ENCODE assay signal across 9 mouse cellular contexts in genomic region chr9:21835258-21835912, GRCm38 (mm10). TPM values are rescaled to one million over a fixed set of nuclear protein-coding genes. Genes with fewer than 3 reads are reported as not detected.
DNase-seq lines count a peak whose midpoint lies in the region; ATAC-seq and TF ChIP-seq lines count a peak whose summit lies in the region.
"Had no signal": no experiment of that assay in that cellular context is flagged by ENCODE, and none has a peak within 500 bp of the region (broad histone marks: within the 10 kb centered on the region; RNA-seq: fewer than 3 reads in every experiment).

Gene Angptl8 (plus strand): TSS chr9:21835510.

- ATAC-seq in Patski = peak; percentile 55

- H3K27ac ChIP-seq in bone marrow, adult 2 months (ENCODE audit: control insufficient read depth, insufficient read depth, low read depth, low read length, poor library complexity) = peak within 1 kb of the TSS; percentile 36
- H3K27ac ChIP-seq: embryonic facial prominence, embryonic 10.5 days; heart, embryonic 15.5 days had no signal

- DNase-seq in Patski (ENCODE audit: low read depth, low spot score) = peak; percentile 73
- peak; percentile 86 for DNase-seq in kidney, postnatal 14 days
- peak; percentile 85 for DNase-seq in lung, postnatal 25 days (ENCODE audit: low spot score)
- no peak for DNase-seq in left cerebral cortex, postnatal 14 days (ENCODE audit: low spot score in 2 of 2)
- no peak for DNase-seq in layer of hippocampus, postnatal 25 days (ENCODE audit: extremely low spot score in 1 of 2, low spot score in 1 of 2)
- no peak for DNase-seq in layer of hippocampus, adult 11-12 months (ENCODE audit: low spot score)

- H3K4me3 ChIP-seq in bone marrow, adult 2 months (replicated peaks; ENCODE audit: control insufficient read depth, low read depth, low read length) = no peak within 1 kb of the TSS
- H3K4me3 ChIP-seq: embryonic facial prominence, embryonic 10.5 days; heart, embryonic 15.5 days had no signal

- CTCF ChIA-PET in Patski (lab: Charles Lee) = interaction anchor here (0.6 to 1.8 kb wide), 6 partner anchors 14 to 84 kb away, joined by 3 to 6 read pairs (median 4); no protein-coding TSS in a partner anchor

- no peaks in the 10 kb centered on the region for H3K27me3 ChIP-seq in Patski
- H3K27me3 ChIP-seq: heart, embryonic 15.5 days had no signal

- in situ Hi-C loops in Patski (cut with MboI; ENCODE audit: low pct_unique_long_range_greater_than_20kb) = no loop called here

- POLR2A ChIA-PET in Patski (lab: Charles Lee) = no interaction called here

- 60% methylated on average over 15 of the region's 15 CpGs for WGBS in bone marrow, adult 2 months

- TF ChIP-seq POLR2A in bone marrow, adult 2 months (IDR thresholded peaks at IDR 0.05; ENCODE audit: borderline replicate concordance, control insufficient read depth, low read depth, low read length) = peak; percentile 28; the same call in 1 of the 2 replicates

- no peak for TF ChIP-seq CTCF in Patski (IDR thresholded peaks at IDR 0.05)
- no peak for TF ChIP-seq CTCF in bone marrow, adult 2 months (IDR thresholded peaks at IDR 0.05; ENCODE audit: control insufficient read depth, insufficient read depth, low read length)

- intact Hi-C loops in left cerebral cortex, postnatal 14 days (cut with DNase I) = no loop called here

- H3K4me1 ChIP-seq in bone marrow, adult 2 months (ENCODE audit: control insufficient read depth, insufficient read depth, low read length) = peaks cover 2% of the 10 kb centered on the region; the same call in 1 of the 2 replicates
- H3K4me1 ChIP-seq: heart, embryonic 15.5 days had no signal

RNA-seq across cellular contexts. Expression of gene Angptl8, which starts in this region (rescaled TPM):
- 15.2 TPM for polyA plus RNA-seq in Patski (2021)
- not detected in 2 replicates for polyA plus RNA-seq in bone marrow, adult 2 months (2011; ENCODE audit: insufficient read depth, insufficient read length, low replicate concordance, missing spikeins)
- not detected for total RNA-seq in left cerebral cortex, postnatal 14 days (2021)
- not detected for total RNA-seq in layer of hippocampus, postnatal 25 days (2021)

Comparison
In these comparisons a context has a peak if more than half of its experiments do, and no peak if none do; other contexts are left out.
1. DNase-seq: peak in Patski (single experiment), kidney, postnatal 14 days (single experiment) and lung, postnatal 25 days (single experiment); none in left cerebral cortex, postnatal 14 days (0 of 2), layer of hippocampus, postnatal 25 days (0 of 2) and layer of hippocampus, adult 11-12 months (single experiment).